Mouse (Mus musculus): Measurements from ENCODE around the gene Dnase2b. TPM values are rescaled to one million over a fixed set of nuclear protein-coding genes. Genes with fewer than 3 reads are reported as not detected.

Dnase2b gene
- total RNA-seq, 4 experiments from 2014 or later, result not detected

DNA sequence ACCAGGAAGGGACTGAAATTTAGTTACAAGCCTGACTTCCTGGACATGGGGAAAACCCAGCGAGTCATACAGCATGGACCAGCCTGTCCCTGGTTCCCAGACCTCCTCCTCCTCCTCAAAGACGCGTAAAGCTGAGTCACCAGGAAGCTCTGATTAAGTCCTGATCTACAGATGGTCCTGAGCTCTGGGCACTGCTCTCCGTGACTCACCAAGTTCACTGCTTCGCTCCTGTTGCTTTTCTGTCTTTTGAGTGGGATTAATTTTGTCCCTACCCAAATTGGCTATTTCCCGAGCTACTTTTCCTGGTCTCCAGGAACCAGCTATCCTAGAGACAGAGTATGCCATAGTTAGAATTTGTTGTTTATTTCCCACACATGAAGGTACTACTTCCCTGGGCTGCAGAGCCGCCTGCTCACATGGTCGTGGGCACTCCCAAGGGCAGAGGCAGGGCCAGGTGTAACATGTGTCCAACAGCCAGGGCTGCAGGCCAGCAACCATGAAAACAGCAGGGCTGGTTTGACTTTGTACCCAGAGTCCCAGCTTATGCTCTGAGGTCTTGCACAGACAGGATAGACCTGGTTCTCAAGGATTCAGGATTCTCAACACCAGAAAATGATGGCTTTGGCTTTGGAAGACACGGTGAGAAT lies 47.4 kb downstream of the Dnase2b start:
- peak; percentile 66 for DNase-seq

DNA sequence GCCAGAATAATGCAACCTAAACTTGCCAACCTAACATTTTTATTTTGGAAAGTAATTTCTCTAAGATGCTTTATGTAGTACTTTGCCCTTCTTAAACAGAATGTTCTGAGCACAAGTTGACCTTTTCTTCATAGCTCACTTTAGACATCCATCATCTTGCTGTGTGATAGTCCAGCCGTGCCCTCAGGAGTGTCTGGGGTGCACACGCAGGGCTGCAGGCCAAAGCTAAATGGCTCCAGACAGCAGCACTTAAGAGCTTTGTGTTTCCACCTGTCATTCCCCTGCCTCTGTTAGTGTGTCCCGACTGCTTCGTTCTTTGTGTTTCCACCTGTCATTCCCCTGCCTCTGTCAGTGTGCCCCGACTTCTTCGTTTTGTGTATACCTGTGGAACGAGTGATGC lies 48.0 kb downstream of the Dnase2b start:
- DNase-seq, result no peak

DNA sequence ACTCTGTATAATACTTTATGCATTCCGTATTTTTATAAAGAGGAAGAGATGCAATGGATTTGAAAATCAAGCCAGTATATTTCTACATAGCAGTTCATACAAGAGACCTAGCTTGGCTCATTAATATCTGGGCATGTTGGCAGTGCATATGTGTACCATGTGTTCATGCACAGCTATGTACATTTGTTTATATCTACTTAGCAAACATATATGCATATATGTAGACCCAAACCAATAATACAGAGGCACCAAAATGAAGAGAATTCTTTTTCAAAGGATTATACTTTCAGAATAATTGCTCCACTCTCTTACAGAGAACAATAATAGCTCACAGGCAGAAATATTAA lies 50.4 kb downstream of the Dnase2b start:
- no peak for DNase-seq

DNA sequence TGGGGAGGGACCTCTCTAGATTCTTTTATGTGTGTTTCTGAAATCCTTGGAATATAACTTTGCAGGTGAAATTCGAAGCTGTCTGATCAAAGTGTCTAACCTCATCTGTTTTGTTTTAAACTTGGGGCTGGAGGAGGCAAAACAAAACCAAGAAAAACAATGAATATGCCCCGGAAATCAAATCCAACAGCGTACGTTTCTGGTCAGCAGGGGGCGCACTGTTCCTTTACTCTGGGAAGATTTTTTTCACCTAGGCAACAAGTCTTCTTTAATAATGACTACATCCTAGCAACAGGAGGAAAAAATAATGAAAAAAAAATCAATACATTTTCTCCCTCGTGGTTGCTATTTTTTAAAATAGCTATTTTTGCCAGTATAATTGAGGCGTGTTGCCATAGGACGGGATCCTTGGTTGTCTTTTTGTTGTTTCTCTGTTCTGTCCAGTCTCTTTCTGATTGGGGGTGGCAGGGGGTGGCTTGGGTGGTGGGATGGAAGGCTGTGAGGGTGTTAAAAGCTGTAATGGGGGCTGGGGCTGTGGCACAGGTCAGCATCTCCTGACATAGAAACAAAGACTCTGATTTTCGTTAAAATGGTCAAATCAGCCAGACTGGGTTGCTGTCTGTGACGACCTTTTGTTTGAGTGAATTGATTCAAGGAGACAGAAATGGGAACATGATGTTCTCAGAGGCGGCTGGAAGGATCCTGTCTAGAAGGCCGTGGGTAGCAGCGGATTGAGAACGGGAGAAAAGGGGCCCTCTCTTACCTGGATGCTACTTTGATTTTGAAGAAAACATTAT lies 50.9 kb downstream of the Dnase2b start:
- DNase-seq, result peak; percentile 53

DNA sequence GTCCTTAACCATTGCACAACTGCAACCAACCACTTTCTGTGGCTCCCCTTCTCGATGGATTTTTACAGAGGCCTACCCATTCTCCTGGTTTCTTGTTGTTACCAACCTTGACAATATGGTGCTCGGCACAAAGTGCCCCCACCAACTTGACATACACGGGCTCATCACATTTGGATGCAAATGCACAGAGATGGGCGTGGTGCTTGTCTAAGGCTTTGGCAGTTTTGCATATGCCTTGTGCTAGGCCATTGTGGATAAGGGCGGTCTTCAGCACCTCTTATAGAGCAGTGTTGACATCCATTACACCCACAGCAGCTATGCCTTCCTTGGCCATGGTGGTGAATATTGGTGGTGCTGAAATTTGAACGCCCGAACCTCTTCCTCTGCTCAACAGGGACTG lies 52.5 kb downstream of the Dnase2b start:
- no peak for DNase-seq

DNA sequence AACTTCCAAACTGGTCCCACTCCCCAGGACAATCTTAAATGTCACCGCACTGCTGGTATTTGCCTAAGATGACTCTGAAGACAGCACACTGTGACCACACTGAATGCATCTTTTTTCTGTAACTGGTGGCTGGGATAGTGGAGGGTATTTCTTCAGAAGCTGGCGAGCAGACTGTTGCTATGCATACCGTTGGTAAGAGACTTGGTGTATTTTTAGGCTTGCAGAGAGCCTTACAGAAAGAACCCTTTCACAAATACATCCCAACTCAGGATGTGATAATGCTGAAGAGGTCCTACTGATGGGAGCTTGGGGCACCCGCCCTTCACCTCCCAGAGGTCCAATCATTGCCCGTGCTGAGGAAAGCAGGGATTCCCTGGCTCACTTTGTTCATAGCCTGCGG lies 57.9 kb downstream of the Dnase2b start:
- DNase-seq, result no peak

DNA sequence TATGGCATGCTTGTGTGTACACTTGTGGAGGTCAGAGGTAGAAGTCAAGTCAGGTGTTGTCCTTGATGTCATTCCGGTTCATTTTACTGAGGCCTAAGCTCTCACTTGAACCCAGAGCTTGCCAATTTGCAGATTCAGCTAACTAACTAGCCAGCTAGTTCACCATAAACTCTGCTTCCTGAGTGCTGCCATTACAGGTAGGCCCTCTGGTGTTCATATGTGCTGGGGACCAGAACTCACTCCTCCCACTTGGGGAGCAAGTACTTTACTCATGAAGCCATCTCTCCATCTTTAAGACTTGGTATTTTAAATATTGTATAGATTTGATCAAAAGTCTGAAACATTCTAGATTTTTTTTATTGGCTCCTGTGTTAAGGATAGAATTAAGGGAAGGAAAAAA lies 58.8 kb downstream of the Dnase2b start:
- DNase-seq, result no peak

DNA sequence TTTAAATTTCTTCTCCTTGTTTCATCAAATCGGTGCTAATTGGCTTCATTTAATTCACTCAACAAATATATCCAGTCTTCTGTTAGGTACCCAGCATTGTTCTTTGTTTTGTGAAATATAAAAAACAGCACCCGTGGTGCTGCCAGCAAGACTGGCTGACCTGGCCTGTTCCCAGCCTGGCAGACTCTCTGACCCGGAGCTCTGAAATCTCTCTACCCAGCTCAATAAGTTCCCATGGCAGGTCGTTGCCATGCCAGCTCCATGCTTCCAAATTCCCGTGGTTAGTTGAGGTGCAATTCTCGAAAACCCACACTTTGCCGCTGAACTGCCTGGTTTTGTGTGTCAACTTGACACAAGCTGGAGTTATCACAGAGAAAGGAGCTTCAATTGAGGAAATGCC lies 60.6 kb downstream of the Dnase2b start:
- no peak for DNase-seq

DNA sequence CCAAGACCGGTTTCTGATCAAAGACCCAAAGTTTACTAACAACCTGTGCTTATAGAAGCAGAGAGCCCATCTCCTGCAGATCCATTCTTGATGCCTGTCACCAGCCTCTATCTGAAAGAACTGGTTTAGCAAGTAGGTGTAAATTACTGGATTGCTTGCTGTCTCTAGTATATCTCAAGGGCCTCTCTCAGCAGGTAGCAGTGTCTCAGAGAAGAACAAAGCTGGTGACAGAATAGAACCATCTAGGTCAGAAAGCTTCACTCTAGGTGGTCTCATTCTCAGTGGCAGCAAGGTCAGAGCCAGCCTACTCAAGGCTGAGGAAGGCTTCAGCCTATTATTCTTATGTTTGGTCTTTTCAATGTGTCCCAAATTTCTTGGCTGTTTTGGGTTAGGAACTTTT lies 71.8 kb downstream of the Dnase2b start:
- no peak for DNase-seq

DNA sequence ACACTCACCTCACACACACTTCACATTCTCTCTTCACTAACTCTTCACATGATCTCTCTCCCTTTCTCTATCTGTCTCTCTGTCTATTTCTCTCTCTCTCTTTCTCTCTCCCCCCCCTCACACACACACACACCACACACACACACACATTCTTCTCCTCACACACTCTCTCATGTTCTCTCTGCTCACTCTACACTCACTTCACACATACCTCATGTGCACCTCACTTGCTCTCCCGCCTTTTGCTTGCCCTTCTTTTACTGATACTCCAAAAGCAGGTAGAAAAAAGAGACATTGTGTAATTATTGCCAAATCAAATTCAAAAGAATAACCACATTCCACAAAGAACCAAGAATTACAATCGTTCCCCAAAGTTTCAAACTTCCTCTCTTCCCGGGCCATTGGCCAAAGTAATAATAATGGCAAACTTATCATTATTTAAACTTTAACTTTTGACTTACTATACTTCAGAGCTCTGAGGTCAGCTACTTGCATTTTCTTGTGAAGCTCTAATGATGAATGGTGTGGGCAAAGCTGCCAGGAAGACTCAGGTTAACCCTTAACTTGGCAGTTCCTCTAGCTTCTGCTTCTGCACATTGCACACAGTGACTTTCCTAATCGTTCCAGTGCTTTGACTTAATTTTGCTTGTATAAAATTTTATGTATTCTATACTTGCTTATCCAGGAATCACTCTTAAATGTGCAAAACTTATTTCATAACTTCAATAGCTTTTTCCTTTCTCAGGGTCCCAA lies 74.7 kb downstream of the Dnase2b start:
- DNase-seq, result no peak

DNA sequence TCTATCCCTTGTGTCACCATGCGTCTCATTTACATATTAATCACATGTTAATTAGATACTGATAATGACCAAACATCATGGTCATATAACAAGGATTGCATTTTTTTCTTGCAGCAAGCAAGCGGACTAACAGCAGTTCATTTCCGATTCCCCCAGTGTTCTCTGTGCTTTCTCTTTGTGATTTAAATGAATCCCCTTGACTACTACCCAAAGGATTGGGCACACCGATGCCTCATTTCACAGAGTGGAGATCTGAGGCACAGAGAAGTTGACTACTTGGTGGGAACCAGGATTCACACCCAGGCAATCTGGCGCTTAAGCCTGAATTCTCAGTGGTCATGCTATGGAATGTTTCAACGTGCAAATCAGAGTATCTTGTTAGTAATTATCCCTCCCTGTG lies 80.4 kb downstream of the Dnase2b start:
- DNase-seq, result no peak

Other genes starting within 250 kb of the Dnase2b start
- 10 to 100 TPM in 2 of 4 experiments, 1 to 10 TPM in 2; 7.7 to 12.9 (median 10.8) TPM for gene Ssx2ip, start 211.0 kb downstream of the Dnase2b start, total RNA-seq (2022)
- gene Ctbs, start 165.8 kb downstream of the Dnase2b start, total RNA-seq (2022), result 10 to 100 TPM in 3 of 4 experiments, 1 to 10 TPM in 1; 10.0 to 15.2 (median 12.8) TPM
- 1 to 10 TPM; 1.2 to 4.7 (median 2.8) TPM for gene Spata1, start 115.8 kb downstream of the Dnase2b start, total RNA-seq (2022)
- 100 to 1,000 TPM; 186 to 235 (median 206) TPM for gene Gng5, start 115.8 kb downstream of the Dnase2b start, total RNA-seq (2022)
- 10 to 100 TPM; 25.5 to 34.4 (median 31.9) TPM for gene Rpf1, start 94.2 kb downstream of the Dnase2b start, total RNA-seq (2022)
- gene Uox, start 45.2 kb downstream of the Dnase2b start, total RNA-seq (2022), result under 1 TPM in 2 of 4 experiments, not detected in 2; 0.23 to 0.70 TPM
- gene 4930503B20Rik, start 35.7 kb upstream of the Dnase2b start, total RNA-seq (2022), result not detected
- 1 to 10 TPM in 1 of 4 experiments, under 1 TPM in 3; 0.42 to 1.3 (median 0.68) TPM for gene Samd13, start 70.0 kb upstream of the Dnase2b start, total RNA-seq (2022)
- 100 to 1,000 TPM; 126 to 155 (median 139) TPM for gene Prkacb, start 197.4 kb upstream of the Dnase2b start, total RNA-seq (2022)
- 10 to 100 TPM in 2 of 4 experiments, 1 to 10 TPM in 2; 6.1 to 15.7 (median 10.0) TPM for gene Ttll7, start 236.8 kb upstream of the Dnase2b start, total RNA-seq (2022)